Mouse (Mus musculus): Measurements from ENCODE around the gene Xrcc1. TPM values are rescaled to one million over a fixed set of nuclear protein-coding genes. Genes with fewer than 3 reads are reported as not detected.
"Not testable (repeated sequence)": the region's sequence is repeated elsewhere in the genome, so short reads cannot be mapped to it uniquely, and the experiment has no call there.

Gene Xrcc1
- polyA plus RNA-seq, 1 experiment from 2014 or later: 37.0 TPM

DNA sequence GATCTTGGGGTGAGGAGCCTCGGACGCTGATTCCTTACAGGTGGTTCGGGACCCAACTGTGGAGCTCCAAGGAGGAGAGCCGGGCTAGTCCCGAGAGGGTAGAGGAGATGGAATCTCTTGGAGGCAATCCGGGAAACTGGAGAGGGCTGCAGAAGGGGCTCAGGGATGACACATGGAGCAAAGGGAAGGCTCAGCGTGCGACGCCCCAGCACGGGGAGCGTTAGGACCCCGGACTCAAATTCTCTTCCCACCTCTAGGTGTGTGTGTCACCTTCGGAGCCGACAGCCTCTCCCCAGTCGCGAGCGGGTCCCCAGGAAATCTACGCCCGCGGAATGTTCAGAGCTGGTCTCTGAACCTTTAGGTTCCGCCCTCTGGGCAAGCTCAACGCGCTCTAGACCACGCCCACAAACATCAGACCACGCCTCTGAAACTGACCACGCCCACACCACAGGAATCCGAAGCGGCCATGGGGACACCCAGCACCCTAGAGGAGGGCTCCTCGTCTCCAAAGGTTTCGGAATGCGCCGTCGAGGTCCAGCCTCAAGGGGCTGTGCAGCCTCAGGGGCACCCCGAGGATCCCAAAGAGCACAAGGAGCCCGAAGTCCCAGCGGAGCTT lies 64.9 kb downstream of the Xrcc1 start:
- H3K27me3 ChIP-seq (replicated peaks; ENCODE audit: insufficient read depth, low read length): peaks cover 11% of the 10 kb centered on the region; the same call in 1 of the 2 replicates
- peak overlapping the region; percentile 71 for H3K27ac ChIP-seq (ENCODE audit: low read length)

DNA sequence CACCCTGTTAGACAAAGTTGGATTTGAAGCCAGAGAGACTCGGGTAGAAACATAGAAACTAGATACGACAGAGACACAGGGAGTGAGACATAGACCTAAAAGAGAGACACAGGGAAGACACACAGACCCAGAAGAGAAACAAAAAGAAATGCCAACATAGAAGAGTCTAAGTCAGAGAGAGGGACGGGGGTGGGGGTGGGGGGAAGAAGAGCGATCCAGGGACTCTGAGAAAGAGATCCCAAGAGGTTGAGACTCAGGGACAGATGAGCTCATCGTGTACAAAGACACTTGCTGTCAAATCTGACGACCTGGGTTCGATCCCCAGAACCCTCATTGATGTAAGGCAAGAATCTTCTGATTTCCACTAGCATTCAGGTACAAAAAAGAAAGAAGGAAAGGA lies 65.6 kb downstream of the Xrcc1 start:
- ATAC-seq: no peak

More for the DNA sequence above, 64.9 kb downstream of the Xrcc1 start:
- H3K36me3 ChIP-seq (ENCODE audit: insufficient read depth, low read length): no peaks in the 10 kb centered on the region
- WGBS: 0% methylated on average over 36 of the region's 36 CpGs
- H3K4me2 ChIP-seq (replicated peaks; ENCODE audit: low read depth, low read length): peak overlapping the region; percentile 88
- TF ChIP-seq CTCF (IDR thresholded peaks at IDR 0.05) (no peak), EP300 (IDR thresholded peaks at IDR 0.05) (no peak)
- ATAC-seq (peak; percentile 86), DNase-seq (ENCODE audit: low spot score) (peak; percentile 91)
- no peaks in the 10 kb centered on the region for H3K9me3 ChIP-seq (ENCODE audit: low read length)
- peaks cover 8% of the 10 kb centered on the region; the same call in 1 of the 2 replicates for H3K4me1 ChIP-seq (ENCODE audit: insufficient read depth, low read depth, low read length)
- H3K9ac ChIP-seq (replicated peaks; ENCODE audit: low read depth): peak overlapping the region; percentile 29
- H3K4me3 ChIP-seq (ENCODE audit: low read depth, low read length): peak overlapping the region; percentile 57

DNA sequence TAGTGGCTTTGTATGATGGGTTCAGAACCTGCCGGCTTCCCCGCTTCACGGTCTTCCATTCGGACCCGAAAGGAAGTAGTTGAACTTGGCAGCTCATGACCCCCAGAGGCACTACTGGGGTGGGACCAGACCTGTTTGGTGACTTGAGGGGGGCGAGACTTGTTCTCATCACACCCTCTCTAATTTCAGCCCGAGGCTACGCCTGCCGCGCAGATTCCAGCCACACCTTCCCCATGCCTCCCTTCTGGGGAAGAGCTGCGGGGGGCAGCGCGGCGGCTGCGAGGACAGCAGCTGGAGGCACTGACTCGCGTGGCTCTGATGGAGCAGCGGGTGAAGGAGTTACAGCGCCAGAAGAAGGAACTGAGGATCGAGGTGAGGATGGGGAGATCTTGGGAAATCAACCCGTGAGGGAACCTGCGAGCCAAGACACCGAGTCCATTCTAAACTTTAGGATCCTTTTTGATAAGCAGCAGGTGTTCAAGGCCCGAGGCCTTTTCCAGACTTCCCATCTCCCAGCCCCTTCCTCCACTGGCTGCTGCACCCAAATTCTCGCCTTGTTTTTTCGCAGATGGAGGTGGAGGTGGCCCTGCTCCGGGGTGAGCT lies 66.3 kb downstream of the Xrcc1 start:
- DNase-seq (ENCODE audit: low spot score) (no peak), ATAC-seq (no peak)
- Histone ChIP-seq H3K9me3 (ENCODE audit: low read length) (no peaks in the 10 kb centered on the region), H3K27ac (ENCODE audit: low read length) (no peak overlapping the region), H3K4me1 (ENCODE audit: insufficient read depth, low read depth, low read length) (peaks cover 8% of the 10 kb centered on the region; the same call in 1 of the 2 replicates), H3K27me3 (replicated peaks; ENCODE audit: insufficient read depth, low read length) (peaks cover 11% of the 10 kb centered on the region; the same call in 1 of the 2 replicates), H3K4me2 (replicated peaks; ENCODE audit: low read depth, low read length) (peak overlapping the region; percentile 42), H3K4me3 (ENCODE audit: low read depth, low read length) (no peak overlapping the region), H3K36me3 (ENCODE audit: insufficient read depth, low read length) (no peaks in the 10 kb centered on the region), H3K9ac (replicated peaks; ENCODE audit: low read depth) (no peak overlapping the region)
- no peak for TF ChIP-seq EP300 (IDR thresholded peaks at IDR 0.05)
- WGBS: 3% methylated on average over 27 of the region's 27 CpGs

More for the DNA sequence above, 65.6 kb downstream of the Xrcc1 start:
- H3K36me3 ChIP-seq (ENCODE audit: insufficient read depth, low read length): no peaks in the 10 kb centered on the region
- peak overlapping the region; percentile 88 for H3K4me2 ChIP-seq (replicated peaks; ENCODE audit: low read depth, low read length)
- no peak overlapping the region for H3K27ac ChIP-seq (ENCODE audit: low read length)
- peak overlapping the region; percentile 29 for H3K9ac ChIP-seq (replicated peaks; ENCODE audit: low read depth)
- peaks cover 11% of the 10 kb centered on the region; the same call in 1 of the 2 replicates for H3K27me3 ChIP-seq (replicated peaks; ENCODE audit: insufficient read depth, low read length)
- WGBS: 8% methylated on average over 7 of the region's 7 CpGs
- no peak for DNase-seq (ENCODE audit: low spot score)
- TF ChIP-seq EP300 (IDR thresholded peaks at IDR 0.05): no peak
- TF ChIP-seq CTCF (IDR thresholded peaks at IDR 0.05): no peak
- peak overlapping the region; percentile 57 for H3K4me3 ChIP-seq (ENCODE audit: low read depth, low read length)
- H3K4me1 ChIP-seq (ENCODE audit: insufficient read depth, low read depth, low read length): peaks cover 8% of the 10 kb centered on the region; the same call in 1 of the 2 replicates
- no peaks in the 10 kb centered on the region for H3K9me3 ChIP-seq (ENCODE audit: low read length)

DNA sequence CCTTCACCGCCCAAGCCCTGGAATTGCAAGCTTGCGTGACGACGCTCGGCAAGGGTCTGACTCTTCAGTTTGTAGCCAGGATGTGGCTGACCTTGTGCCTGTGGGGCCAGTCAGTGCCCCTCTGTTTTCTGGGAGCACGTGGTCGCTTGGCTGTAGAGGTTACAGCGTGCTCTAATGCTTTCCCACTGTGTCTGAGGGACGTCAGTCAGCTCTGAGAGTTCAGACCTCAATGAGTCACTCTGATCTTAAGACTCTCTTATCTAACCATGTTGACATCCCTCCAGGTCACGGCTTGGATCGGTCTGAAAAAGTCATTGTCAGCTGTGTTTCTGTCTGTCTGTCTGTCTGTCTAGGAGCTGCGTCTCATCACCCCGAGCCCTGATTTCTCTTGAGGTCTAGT lies 68.7 kb downstream of the Xrcc1 start:
- Histone ChIP-seq H3K36me3 (ENCODE audit: insufficient read depth, low read length) (no peaks in the 10 kb centered on the region), H3K4me3 (ENCODE audit: low read depth, low read length) (no peak overlapping the region), H3K9ac (replicated peaks; ENCODE audit: low read depth) (no peak overlapping the region), H3K27ac (ENCODE audit: low read length) (no peak overlapping the region), H3K27me3 (replicated peaks; ENCODE audit: insufficient read depth, low read length) (peaks cover 11% of the 10 kb centered on the region; the same call in 1 of the 2 replicates), H3K9me3 (ENCODE audit: low read length) (no peaks in the 10 kb centered on the region), H3K4me1 (ENCODE audit: insufficient read depth, low read depth, low read length) (peaks cover 8% of the 10 kb centered on the region; the same call in 1 of the 2 replicates), H3K4me2 (replicated peaks; ENCODE audit: low read depth, low read length) (no peak overlapping the region)
- DNase-seq (ENCODE audit: low spot score) (no peak), ATAC-seq (no peak)
- TF ChIP-seq EP300 (IDR thresholded peaks at IDR 0.05) (no peak), CTCF (IDR thresholded peaks at IDR 0.05) (no peak)
- 58% methylated on average over 13 of the region's 13 CpGs for WGBS

DNA sequence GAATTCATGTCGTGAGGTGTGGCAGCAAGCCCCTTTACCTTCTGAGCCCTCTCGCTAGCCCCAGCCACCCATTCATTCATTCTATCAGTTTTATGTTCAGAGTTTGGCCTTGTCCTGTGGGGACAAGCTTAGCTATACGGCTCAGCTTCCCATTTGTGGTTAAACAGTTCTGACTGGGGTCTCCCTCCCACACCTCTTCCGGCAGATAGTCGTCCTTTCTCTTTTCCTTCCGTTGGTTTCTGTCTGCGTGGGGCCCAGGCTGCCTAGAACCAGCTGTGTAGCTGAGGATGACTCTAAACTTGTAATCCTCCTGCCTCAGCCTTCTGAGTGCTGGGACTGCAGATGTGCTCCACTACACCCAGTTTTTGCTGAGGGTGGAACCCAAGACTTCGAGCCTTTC lies 71.7 kb downstream of the Xrcc1 start:
- no peak overlapping the region for H3K27ac ChIP-seq (ENCODE audit: low read length)
- no peak overlapping the region for H3K4me2 ChIP-seq (replicated peaks; ENCODE audit: low read depth, low read length)
- TF ChIP-seq EP300 (IDR thresholded peaks at IDR 0.05) (no peak), CTCF (IDR thresholded peaks at IDR 0.05) (no peak)
- H3K27me3 ChIP-seq (replicated peaks; ENCODE audit: insufficient read depth, low read length): no peaks in the 10 kb centered on the region
- H3K4me3 ChIP-seq (ENCODE audit: low read depth, low read length): no peak overlapping the region
- 63% methylated on average over 8 of the region's 8 CpGs for WGBS
- DNase-seq (ENCODE audit: low spot score): no peak
- H3K9me3 ChIP-seq (ENCODE audit: low read length): no peaks in the 10 kb centered on the region
- H3K4me1 ChIP-seq (ENCODE audit: insufficient read depth, low read depth, low read length): peaks cover under 1% of the 10 kb centered on the region; the same call in 1 of the 2 replicates
- H3K36me3 ChIP-seq (ENCODE audit: insufficient read depth, low read length): no peaks in the 10 kb centered on the region
- H3K9ac ChIP-seq (replicated peaks; ENCODE audit: low read depth): no peak overlapping the region
- no peak for ATAC-seq

DNA sequence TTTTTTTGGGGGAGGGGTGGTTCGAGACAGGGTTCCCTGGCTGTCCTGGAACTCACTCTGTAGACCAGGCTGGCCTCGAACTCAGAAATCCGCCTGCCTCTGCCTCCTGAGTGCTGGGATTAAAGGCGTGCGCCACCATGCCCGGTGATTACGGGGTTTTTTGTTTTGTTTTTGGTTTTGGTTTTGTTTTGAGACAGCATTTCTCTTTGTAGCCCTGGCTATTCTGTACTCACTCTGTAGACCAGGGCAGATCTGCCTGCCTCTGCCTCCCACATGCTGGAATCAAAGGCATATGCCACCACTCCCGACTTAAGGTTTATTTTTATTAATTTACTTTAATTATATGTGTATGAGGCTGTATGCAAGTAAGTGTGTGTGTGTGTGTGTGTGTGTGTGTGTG lies 72.3 kb downstream of the Xrcc1 start:
- not testable (repeated sequence) for ATAC-seq; H3K36me3 ChIP-seq (ENCODE audit: insufficient read depth, low read length); H3K4me2 ChIP-seq (replicated peaks; ENCODE audit: low read depth, low read length); DNase-seq (ENCODE audit: low spot score); H3K4me1 ChIP-seq (ENCODE audit: insufficient read depth, low read depth, low read length); H3K27me3 ChIP-seq (replicated peaks; ENCODE audit: insufficient read depth, low read length); H3K27ac ChIP-seq (ENCODE audit: low read length); H3K9ac ChIP-seq (replicated peaks; ENCODE audit: low read depth); H3K9me3 ChIP-seq (ENCODE audit: low read length); H3K4me3 ChIP-seq (ENCODE audit: low read depth, low read length)
- WGBS: 87% methylated on average over 8 of the region's 8 CpGs
